Mouse (Mus musculus) limb, embryonic 14.5 days (tissue): ENCODE data around the gene Phf14. TPM values are rescaled to one million over a fixed set of nuclear protein-coding genes. Genes with fewer than 3 reads are reported as not detected.

Experiments used
- ATAC-seq: fragments of 200-750 bp; cut with Nextera tagmentation; 2 replicates; pipeline ENCODE4 v1.8.0; 2017; ENCODE audit warnings: low read depth, moderate number of reproducible peaks, moderate TSS enrichment; ENCODE audit not compliant: low FRiP score
- DNase-seq: peaks from one replicate; pipeline ENCODE4 v3.0.0-alpha.2; 2015; ENCODE audit warnings: low spot score
- H3K27ac ChIP-seq: fragments of 300-500 bp; sonication (generic); replicated peaks from 2 replicates; pipeline ENCODE4 v1.5.1; 2014; ENCODE audit warnings: low read depth, mild to moderate bottlenecking, low read length, moderate library complexity, mixed read lengths
- H3K27me3 ChIP-seq: fragments of 300-500 bp; sonication (generic); 2 replicates; pipeline ENCODE4 v1.6.1; 2014; ENCODE audit warnings: low read length, mixed read lengths; ENCODE audit not compliant: control insufficient read depth, insufficient read depth
- H3K36me3 ChIP-seq: fragments of 300-500 bp; sonication (generic); 2 replicates; pipeline ENCODE4 v1.6.1; 2014; ENCODE audit warnings: mild to moderate bottlenecking, low read length, moderate library complexity, mixed read lengths; ENCODE audit not compliant: control insufficient read depth, insufficient read depth
- H3K4me1 ChIP-seq: fragments of 300-500 bp; sonication (generic); 2 replicates; pipeline ENCODE4 v1.6.1; 2014; ENCODE audit warnings: antibody characterized with exemption, low read length, mixed read lengths; ENCODE audit not compliant: control insufficient read depth, insufficient read depth
- H3K4me2 ChIP-seq: fragments of 300-500 bp; sonication (generic); replicated peaks from 2 replicates; pipeline ENCODE4 v1.6.1; 2014; ENCODE audit warnings: low read depth, mild to moderate bottlenecking, low read length, moderate library complexity; ENCODE audit not compliant: severe bottlenecking
- H3K4me3 ChIP-seq: fragments of 300-500 bp; sonication (generic); replicated peaks from 2 replicates; pipeline ENCODE4 v1.5.1; 2014; ENCODE audit warnings: low read length
- H3K9ac ChIP-seq: fragments of 300-500 bp; sonication (generic); 2 replicates; pipeline ENCODE4 v1.6.1; 2014; ENCODE audit warnings: mild to moderate bottlenecking, low read depth, low read length, moderate library complexity; ENCODE audit not compliant: severe bottlenecking
- H3K9me3 ChIP-seq: fragments of 300-500 bp; sonication (generic); 2 replicates; pipeline ENCODE4 v1.6.1; 2016; ENCODE audit warnings: low read length; ENCODE audit not compliant: control insufficient read depth
- POLR2A ChIP-seq: fragments of 200-500 bp; IDR thresholded peaks from 2 replicates; pipeline ENCODE4 v1.8.0; 2012; ENCODE audit warnings: inconsistent platforms, mild to moderate bottlenecking, moderate library complexity, borderline replicate concordance; ENCODE audit not compliant: insufficient read depth, insufficient read length; ENCODE audit errors: extremely low read depth
- WGBS: fragments of 180-500 bp; shearing (Covaris S2); extraction: QIAGEN DNeasy Blood & Tissue Kit; methylation state at CpG from one replicate; pipeline ENCODE4 v1.1.7; 2014; 5-methylcytosine and 5-hydroxymethylcytosine counted together
- polyA plus RNA-seq, 2 experiments: library from polyadenylated mRNA; depleted of rRNA in 1 of 2; stranded (reverse) in 1 of 2; unstranded in 1 of 2; fragments of >200 nt; fragmentation: Nextera tagmentation in 1 of 2; extraction: Ambion mirVana in 1 of 2; gene quantifications; 2 replicates each; pipeline versions ENCODE4 v1.2.1 to v1.2.3; 2012 to 2014

The Phf14 gene
- polyA plus RNA-seq, 2 experiments: 43.1 to 101 TPM

DNA sequence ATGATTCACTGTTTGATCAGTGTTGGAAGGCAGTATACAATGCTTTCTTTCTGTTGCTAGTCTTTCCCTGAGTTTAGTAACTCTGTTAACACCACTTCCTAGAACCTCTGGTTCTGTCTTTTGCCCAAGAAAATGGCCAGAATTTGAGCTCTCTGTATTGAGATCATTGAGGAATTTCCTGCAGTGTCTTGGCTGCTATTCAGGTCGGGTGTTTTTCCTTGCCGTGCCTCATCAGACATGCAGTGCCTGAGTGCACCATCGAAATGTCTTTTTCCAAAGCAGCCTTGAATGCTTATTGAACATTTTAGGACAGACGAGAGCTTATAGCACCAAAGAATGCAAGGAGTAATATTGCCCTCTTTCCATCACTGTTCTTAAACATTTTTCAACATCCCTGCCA is 127.0 kb downstream of the Phf14 start:
- H3K4me2 ChIP-seq: no peak overlapping the region
- no peaks in the 10 kb centered on the region for H3K27me3 ChIP-seq
- H3K4me3 ChIP-seq: no peak overlapping the region
- no peaks in the 10 kb centered on the region for H3K4me1 ChIP-seq
- H3K27ac ChIP-seq: no peak overlapping the region
- H3K9me3 ChIP-seq: peaks cover 5% of the 10 kb centered on the region; the same call in 1 of the 2 replicates
- no peak overlapping the region for H3K9ac ChIP-seq
- WGBS: 67% methylated on average over 4 of the region's 4 CpGs
- TF ChIP-seq POLR2A: no peak
- H3K36me3 ChIP-seq: peaks cover 5% of the 10 kb centered on the region; the same call in 1 of the 2 replicates
- no peak for DNase-seq
- ATAC-seq: no peak

DNA sequence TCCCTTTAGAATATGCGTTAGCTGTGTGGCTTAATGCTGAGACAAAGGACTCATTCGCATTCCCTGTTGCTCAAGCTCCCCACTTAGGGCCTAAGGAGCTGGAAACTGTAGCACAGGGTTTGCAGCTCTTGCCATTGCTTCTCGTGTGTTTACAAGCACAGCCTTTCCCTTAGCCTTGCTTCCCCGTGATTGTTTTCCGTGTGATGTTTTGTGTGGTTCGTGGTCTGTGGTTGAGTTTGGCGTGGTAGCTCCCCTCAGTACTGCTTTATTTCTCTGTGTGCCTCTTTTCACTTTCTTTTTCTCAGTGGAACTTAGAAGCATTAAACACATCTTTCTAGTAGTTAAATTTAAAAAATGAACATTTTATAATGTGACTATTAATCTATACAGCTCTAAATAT is 130.7 kb downstream of the Phf14 start:
- Histone ChIP-seq H3K27me3 (no peaks in the 10 kb centered on the region), H3K36me3 (peaks cover 4% of the 10 kb centered on the region; the same call in 1 of the 2 replicates), H3K9me3 (no peaks in the 10 kb centered on the region), H3K9ac (no peak overlapping the region), H3K4me2 (no peak overlapping the region), H3K4me1 (no peaks in the 10 kb centered on the region), H3K4me3 (no peak overlapping the region), H3K27ac (no peak overlapping the region)
- no peak for ATAC-seq
- no peak for DNase-seq
- WGBS: 79% methylated on average over 7 of the region's 7 CpGs
- TF ChIP-seq POLR2A: no peak

DNA sequence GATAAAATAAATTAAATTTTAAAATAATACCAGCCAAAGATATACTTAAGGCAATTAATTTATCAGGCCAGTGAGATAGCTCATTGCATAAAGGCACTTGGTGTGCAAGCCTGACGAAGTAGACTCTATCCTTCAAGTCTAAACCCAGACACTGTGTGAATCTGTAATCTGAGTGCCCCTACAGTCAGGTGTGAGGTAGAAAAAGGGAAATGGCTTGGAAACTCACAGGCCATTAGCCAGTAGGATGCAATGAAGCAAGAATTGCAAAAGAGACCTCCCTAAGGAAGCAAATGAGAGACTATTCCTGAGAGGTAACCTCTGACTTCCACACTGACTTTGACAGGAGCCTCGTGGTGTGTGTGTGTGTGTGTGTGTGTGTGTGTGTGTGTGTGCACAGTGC is 145.3 kb downstream of the Phf14 start:
- H3K27ac ChIP-seq: no peak overlapping the region
- H3K4me3 ChIP-seq: no peak overlapping the region
- no peak overlapping the region for H3K4me2 ChIP-seq
- H3K36me3 ChIP-seq: peaks cover 11% of the 10 kb centered on the region
- H3K9me3 ChIP-seq: no peaks in the 10 kb centered on the region
- H3K9ac ChIP-seq: no peak overlapping the region
- peaks cover 4% of the 10 kb centered on the region; the same call in 1 of the 2 replicates for H3K4me1 ChIP-seq
- H3K27me3 ChIP-seq: no peaks in the 10 kb centered on the region
- ATAC-seq: no peak
- DNase-seq: no peak
- no peak for TF ChIP-seq POLR2A
- WGBS: 74% methylated on average over 2 of the region's 2 CpGs

DNA sequence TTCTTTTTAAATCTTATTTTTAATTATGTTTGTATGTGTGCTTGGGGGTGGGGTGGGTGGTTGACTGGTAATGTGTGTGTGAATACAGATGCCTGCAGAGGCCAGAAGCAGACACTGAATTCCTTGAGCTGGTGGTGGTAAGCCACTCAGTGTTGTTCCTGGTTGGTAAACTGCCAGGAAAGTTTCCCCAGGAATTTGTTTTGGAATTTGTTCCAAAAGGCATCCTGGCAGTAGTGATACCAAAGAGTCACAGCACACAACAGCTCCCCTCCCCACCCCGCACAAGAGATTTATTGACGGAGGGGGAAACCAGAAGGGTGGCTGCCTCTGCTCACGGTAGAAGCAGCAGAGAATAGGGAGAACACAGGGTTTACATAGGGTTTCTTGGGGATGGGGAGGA is 146.5 kb downstream of the Phf14 start:
- H3K9ac ChIP-seq: no peak overlapping the region
- peak; percentile 50 for DNase-seq
- no peaks in the 10 kb centered on the region for H3K27me3 ChIP-seq
- no peak overlapping the region for H3K4me3 ChIP-seq
- no peaks in the 10 kb centered on the region for H3K9me3 ChIP-seq
- H3K4me1 ChIP-seq: peaks cover 4% of the 10 kb centered on the region; the same call in 1 of the 2 replicates
- no peak for TF ChIP-seq POLR2A
- no peak overlapping the region for H3K27ac ChIP-seq
- H3K36me3 ChIP-seq: peaks cover 14% of the 10 kb centered on the region; the same call in 1 of the 2 replicates
- no peak overlapping the region for H3K4me2 ChIP-seq
- ATAC-seq: 0 out of 2 replicates have a peak, but pooled peaks have one; percentile 23
- WGBS: 34% methylated on average over 3 of the region's 3 CpGs

DNA sequence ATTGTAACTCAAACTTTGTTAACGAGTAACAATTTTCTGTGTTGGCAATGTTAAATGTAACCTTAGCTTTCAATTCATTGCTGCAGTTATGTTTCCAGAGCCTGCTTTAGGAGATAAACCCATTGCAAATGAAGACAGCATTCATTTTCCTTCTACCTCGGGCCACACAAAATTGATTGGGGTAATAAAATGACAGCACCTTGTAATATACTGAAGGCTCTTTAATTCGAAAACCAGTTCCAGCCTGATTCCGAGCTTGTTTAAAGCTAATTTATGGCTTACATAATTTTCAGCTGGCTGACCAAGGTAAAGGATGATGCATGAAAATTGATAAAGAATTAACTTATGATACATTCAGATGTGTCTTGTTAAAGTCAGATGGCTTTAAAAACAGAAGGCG is 151.1 kb downstream of the Phf14 start:
- Histone ChIP-seq H3K27me3 (no peaks in the 10 kb centered on the region), H3K9me3 (no peaks in the 10 kb centered on the region), H3K9ac (no peak overlapping the region), H3K4me1 (peaks cover 4% of the 10 kb centered on the region; the same call in 1 of the 2 replicates), H3K27ac (no peak overlapping the region), H3K4me2 (no peak overlapping the region), H3K4me3 (no peak overlapping the region), H3K36me3 (peaks cover 17% of the 10 kb centered on the region)
- DNase-seq (no peak), ATAC-seq (no peak)
- WGBS: 64% methylated on average over 5 of the region's 5 CpGs
- TF ChIP-seq POLR2A: no peak

DNA sequence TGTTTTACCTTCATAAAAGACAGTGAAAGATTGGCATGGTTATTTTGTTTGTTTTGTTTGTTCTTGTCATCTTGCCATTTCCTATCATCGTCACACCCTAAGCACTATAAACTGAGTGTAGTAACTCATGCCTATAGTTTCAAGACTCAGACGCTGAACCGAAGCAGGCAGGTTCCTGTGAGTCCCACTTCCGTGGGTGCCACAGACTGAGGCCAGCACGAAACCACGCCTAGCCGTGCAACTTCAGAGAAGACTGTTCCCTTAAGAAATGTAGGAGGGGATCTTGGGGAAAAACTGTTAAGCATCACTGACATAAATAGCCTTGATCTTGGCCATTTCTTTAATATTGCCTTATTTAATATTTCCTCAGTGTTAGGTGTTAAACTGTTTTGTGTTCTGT is 152.4 kb downstream of the Phf14 start:
- 89% methylated on average over 7 of the region's 7 CpGs for WGBS
- no peaks in the 10 kb centered on the region for H3K4me1 ChIP-seq
- H3K9ac ChIP-seq: no peak overlapping the region
- H3K36me3 ChIP-seq: peaks cover 11% of the 10 kb centered on the region
- no peak overlapping the region for H3K4me2 ChIP-seq
- DNase-seq (no peak), ATAC-seq (no peak)
- no peaks in the 10 kb centered on the region for H3K27me3 ChIP-seq
- no peak for TF ChIP-seq POLR2A
- no peak overlapping the region for H3K27ac ChIP-seq
- no peak overlapping the region for H3K4me3 ChIP-seq
- H3K9me3 ChIP-seq: no peaks in the 10 kb centered on the region
